Mouse (Mus musculus) thymus, postnatal 25 days (tissue): ENCODE measurements at regions not wholly inside any gene's neighbourhood (a gene's known extent, or its start where the extent isn't known, plus 50 kb on each side); places are given as distances from the start of the nearest gene placed in this dataset.

Source experiments
- DNase-seq: peaks from one replicate; pipeline ENCODE4 v3.0.0; 2022

DNA sequence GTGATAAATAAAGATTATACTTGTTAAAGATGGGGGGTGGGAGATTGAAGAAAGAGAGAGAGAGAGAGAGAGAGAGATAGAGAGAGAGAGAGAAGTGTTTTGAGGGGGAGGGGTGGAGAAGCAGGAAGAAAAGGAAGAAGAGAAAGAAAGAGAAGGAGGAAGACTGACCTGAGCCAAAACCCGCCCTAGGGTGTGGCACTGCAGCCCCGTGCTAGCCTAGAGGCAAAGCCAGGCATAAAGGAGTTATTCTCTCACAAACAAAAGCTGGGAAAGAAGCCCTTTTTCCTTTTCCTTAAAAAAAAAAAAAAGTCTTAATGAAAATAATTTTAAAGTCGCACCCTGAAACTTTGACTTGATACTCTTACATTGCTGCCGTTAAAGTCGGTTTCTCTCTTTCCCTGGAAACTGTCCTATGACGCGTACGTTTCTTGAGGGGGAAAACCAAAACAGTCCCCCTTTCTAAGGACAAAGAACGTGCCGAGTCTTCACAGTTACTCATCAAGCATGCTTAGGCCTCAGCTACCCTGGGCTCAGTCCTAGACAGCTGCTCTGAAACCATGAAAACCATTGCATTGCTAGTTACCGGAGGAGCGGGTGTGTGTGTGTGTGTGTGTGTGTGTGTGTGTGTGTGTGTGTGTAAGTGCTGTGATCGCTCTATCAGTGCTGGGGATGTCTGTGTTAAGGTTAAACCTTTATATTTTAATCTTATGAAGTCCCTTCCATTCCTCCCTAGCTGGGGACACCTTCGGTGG, 53.6 kb upstream of the Klf3 start:
- DNase-seq: no peak

- no peak for DNase-seq
Measured at GRCm38 (mm10) chr5:64750406-64750805, 52.8 kb upstream of the Klf3 start.

DNA sequence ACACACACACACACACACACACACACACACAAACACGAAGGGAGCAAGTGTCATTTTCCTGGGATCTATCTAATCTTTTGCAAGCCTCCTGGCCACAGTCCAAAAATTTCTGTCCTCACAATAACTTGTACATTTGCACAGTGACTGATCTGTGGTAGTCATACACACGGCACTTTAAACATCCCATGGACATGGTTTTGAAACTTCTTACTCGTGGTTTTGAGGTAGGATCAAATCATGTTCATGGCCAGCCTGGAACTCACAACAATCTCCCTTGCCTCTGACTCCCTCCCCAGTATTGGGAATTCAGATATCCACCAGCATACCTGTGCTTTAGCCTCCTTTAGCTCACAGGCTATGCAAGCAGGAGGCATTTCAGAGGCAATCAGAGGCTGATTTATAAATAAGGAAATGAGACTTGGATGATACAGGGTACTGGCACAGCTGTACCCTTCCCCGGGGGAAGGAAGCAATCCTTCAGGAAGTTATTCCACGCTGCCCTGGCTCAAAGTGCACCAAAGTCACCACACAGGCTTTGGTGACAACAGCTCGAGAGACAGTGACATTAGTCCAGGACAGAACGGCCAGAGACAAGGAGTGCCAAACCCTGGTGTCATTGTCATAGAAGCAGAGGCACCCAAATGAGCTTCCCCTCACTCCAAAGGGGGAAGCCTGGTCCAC, 52.1 kb upstream of the Klf3 start:
- DNase-seq: no peak

DNA sequence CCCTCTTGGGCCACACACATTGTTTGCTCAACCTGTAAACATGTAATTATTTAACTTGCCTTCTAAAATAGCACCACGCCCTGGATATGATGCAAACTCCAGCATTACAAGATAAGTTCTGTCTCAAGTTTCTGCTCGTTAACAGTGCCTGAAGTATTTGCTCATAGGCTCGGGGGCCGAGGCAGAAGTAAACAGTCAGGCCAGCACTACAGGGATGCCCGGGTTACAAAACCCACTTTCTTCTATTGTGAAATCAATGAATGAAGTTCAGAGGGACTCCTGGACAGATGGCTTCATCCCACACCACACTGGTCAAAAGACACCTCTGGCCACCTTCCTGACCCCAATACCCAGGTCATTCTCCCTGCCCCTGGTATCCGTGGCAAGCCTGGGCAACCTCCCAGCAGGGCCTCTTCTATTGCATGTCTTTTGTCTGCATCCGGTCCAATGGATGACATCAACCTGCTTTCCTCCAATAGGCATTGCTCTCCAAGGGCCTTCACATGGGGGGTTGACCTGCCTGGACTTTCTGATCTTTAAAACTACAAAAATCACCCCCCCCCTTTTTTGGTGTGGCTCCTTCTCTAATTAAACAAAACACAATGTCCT, 49.9 kb upstream of the Klf3 start:
- no peak for DNase-seq
